Mouse (Mus musculus): ENCODE measurements around the gene Tssk3.
A peak's percentile ranks its signal among the peaks of the same experiment; 100 is the strongest.

The Tssk3 gene

GRCm38 (mm10) chr4:129448713-129449112 lies 42.1 kb downstream of the Tssk3 start:
- DNase-seq (ENCODE audit: low spot score) = no peak

DNA sequence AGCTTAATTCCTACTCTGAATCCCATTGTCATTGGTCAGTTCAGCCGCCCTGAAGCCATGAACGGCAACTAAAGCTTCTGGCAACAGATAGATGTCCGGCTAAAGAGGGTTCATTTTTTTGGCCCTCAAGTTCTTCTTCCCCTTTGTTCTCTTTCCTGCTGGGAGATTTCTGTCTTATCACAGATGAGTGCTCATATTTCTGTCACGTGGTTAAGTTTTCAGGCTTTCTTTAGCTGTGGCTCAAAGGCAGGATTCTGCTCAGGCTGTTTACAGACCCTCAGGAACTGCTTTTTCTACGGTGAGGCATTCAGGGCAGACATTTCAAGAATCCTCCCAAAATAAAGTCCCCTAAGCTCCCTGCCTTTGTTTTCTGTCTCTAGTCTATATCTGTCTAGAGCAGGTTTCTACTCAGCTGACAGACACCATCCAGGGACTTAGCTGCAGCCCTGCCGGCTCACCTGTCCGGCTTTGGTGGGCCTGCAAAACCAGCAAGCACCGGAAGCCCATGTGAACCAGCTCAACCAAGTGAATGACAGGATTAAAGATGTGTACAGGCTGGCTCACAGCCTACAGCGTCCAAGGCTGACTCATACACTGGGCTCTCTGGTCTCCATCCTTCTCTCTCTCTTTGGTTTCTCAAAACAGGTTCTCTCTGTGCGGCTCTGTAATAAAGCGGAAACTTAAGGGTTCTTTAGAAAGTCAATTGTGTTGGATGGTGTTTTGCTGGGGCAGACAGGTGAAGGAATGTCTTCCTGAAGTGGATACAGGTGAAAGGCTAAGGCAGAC lies 42.9 kb downstream of the Tssk3 start:
- no peak for DNase-seq (ENCODE audit: low spot score)

DNA sequence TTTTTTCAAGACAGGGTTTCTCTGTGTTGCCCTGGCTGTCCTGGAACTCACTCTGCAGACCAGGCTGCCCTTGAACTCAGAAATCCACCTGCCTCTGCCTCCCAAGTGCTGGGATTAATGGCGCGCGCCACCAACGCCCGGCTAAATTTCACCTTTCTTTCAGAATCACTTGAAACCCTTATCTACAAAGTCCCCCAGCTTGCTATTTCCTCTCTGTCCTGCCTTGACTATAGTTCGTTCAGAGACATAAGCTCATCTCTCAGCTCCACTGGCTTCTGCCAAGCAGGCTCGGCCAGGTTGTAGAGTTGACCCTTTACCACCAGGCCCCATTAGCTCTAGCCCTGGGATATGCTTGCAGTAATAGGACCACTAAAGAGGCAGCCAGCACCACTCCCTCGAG lies 43.5 kb downstream of the Tssk3 start:
- no peak for DNase-seq (ENCODE audit: low spot score)

DNA sequence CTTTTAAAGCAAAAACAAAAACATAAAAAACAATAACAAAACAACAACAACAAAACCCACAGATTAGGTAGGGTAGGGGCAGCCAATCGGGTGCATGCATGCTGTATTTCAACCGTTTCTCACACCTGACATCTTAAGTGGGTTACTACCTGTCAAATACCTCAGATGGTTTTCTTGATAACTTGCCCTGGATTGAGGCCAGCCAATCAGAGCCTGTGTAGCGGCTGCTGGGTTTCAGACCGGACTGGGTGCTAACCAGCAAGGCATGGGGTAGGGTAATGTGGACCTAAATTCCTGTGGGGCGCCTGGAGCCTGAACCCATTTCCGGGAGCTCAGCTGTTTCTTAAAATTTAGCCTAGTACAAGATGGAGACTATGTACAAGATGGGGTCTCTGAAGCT lies 49.7 kb downstream of the Tssk3 start:
- DNase-seq (ENCODE audit: low spot score) = no peak

- peak; percentile 78 for DNase-seq (ENCODE audit: low spot score)
Observed at GRCm38 (mm10) chr4:129440340-129441063, 50.3 kb downstream of the Tssk3 start, which contains the start of gene Zbtb8b. Zbtb8b (minus strand) TSS chr4:129440853.
